Mouse (Mus musculus): ENCODE measurements around the gene Gm17364.

DNA sequence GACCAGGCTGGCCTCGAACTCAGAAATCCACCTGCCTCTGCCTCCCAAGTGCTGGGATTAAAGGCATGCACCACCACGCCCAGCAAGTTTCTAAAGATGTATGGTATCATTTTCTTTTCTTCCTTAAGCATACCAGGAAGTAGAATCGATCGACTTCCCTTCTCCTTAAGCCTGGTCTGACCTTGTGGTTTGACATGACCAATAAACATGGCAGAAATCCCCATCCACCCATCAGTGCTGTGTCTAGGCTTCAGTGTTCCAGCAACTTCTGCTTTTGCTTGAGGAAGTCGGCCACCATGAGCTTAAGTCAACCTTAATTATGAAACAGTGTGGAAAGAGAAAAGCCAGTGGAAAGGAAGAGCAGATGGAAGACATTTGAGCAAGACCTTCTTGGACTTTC, 43.5 kb downstream of the Gm17364 start:
- no peak for TF ChIP-seq CTCF (IDR thresholded peaks at IDR 0.05; ENCODE audit: borderline replicate concordance, control insufficient read depth, extremely low read depth, insufficient read depth, low read length, poor library complexity)
- TF ChIP-seq POLR2A (IDR thresholded peaks at IDR 0.05; ENCODE audit: control insufficient read depth, extremely low read depth, insufficient read depth, low read length, poor library complexity): no peak
